Mouse (Mus musculus) adrenal gland, postnatal 25 days (tissue): Measurements from ENCODE around the gene Skint6. TPM values are rescaled to one million over a fixed set of nuclear protein-coding genes. Genes with fewer than 3 reads are reported as not detected.
"Not testable (repeated sequence)": the region's sequence is repeated elsewhere in the genome, so short reads cannot be mapped to it uniquely, and the experiment has no call there.

Experiments
- DNase-seq: peaks from one replicate; pipeline ENCODE4 v3.0.0; 2021; ENCODE audit warnings: mixed read lengths
- long read RNA-seq: library from polyadenylated mRNA; stranded (forward); transcript quantifications from one replicate; pipeline ENCODE4 v2.0.0, GENCODE M21; 2021
- total RNA-seq: library from RNA; stranded (reverse); gene quantifications from 2 replicates; pipeline ENCODE4 v1.2.3, GENCODE M21; 2021

Gene Skint6
- total RNA-seq = not detected in 2 replicates
- long read RNA-seq = 0 reads

DNA sequence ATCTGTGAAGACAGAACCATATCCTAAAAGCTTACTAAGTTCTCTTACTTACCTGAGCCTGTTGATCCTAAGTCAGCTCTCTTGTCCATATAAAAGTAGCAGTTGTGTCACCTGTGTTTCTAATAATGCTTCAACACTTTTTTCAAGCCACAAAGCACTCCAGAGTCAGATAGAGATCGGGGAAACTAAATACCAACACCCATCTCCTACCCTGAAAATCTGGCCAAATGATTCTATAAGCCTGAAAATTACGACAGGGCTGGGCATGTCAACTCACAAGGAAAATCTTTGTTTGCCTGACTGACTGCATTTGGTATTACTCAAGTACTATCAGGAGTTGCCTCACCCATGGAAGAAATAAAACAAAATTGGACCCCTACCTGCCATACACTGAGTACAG, at the start of gene Skint6:
TSS of gene Skint6 (minus strand) at position 101 of the 400 bp plus-strand sequence.
- no peak for DNase-seq

- DNase-seq = no peak
These were observed 34.1 kb upstream of the Skint6 start for GRCm38 (mm10) chr4:113320911-113321310.

DNA sequence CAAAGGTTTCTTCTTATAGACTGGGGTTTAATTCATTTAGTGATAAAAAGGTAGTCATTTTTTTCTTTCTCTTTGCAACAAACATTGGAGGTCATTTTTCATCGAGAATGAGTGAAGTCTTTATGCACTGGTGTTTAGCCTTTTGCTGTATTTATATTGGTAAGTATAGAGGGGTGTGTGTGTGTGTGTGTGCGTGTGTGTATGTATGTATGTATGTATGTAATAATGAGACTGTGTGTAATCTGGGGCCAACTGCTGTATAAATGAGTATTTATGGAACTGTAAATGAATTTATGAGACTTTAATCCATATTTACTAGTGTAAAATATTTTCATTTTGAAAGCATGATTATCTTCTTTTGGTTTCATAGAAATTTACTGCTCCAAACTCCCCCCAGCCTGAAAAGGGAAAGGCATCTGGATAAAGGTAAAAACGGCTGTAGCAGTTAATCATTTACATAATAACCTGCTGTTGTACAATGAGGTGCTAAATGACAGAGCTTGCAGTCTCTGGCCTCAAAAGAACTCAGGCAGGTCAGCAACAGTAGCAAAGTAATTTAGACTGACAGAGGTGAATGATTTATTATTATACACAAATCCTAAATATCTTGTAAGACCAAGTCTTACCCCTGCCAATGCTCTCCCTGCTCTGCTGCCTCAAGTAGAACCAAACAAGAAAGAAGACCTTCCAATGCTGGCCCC, 15.2 kb upstream of the Skint6 start:
- no peak for DNase-seq

DNA sequence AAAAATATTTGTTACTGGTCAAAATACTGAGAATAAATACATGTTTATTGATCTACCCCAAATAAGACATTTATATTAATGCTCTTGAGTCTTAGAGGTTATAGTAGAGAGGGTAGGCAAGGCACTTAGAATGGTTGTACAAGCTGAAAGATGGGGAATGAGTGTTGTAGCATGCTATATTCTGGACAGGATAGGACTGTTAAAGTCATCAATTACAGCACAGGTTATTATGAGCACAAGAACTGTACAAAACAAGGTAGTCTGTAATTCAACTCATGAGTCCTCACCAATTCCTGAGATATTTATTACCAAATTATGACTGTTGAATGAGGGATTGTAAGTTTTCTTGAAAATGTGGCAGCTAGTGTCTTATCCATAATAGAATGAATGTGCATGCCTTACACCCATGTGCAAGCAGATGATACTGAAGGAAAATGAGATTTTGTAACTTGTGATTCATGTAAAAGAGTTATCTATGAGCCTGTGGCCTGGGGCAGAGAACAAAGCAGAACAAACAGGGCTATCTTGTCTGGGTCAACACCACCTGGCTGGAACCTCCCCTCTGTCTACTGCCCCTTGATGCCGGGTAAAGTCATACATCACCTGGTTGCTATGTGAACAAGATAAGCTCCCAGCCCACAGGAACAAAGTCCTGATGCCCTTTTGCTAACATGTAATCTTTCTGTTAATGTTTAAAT, 23.3 kb downstream of the Skint6 start:
- no peak for DNase-seq

DNA sequence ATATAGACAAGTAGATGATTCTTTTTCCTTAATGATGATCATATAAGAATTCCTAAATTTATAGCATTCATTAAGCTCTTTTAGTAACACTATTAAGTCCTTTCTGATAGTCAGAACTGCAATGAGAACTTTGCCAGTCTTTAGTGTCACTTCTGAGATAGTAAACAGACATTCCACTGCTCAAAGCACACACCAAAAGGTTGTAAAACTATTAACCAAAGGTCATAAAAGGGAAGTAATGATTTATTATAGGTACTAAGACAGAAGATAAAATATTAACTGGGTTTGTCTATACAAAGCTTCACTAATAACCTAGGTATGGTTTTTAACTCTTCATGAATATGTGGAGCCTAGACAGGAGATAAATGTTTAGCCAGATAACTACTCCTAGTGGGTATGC, 41.0 kb downstream of the Skint6 start:
- no peak for DNase-seq

DNA sequence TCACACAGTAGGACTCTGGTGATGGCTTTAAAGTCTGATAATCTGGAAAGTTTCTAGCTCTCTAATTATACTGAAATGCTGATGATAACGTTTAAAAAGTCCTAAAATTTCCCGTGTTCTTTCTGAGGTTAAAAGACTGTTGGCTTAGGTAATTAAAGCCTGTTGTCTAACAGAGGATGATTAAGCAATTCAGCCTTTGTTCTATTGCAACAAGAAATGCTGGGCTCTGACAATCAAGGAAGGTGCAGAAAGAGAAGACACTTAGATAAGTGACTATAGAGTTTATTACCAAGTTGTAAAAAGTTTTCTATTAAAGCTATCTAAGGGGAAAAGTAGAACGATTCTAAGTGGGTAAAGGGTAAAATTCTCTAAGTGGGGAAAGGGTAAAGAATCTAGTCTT, 219.2 kb downstream of the Skint6 start:
- DNase-seq = no peak

GRCm38 (mm10) chr4:112979160-112979559, 307.6 kb downstream of the Skint6 start:
- not testable (repeated sequence) for DNase-seq

GRCm38 (mm10) chr4:112790646-112791045, 496.1 kb downstream of the Skint6 start:
- DNase-seq = no peak

DNA sequence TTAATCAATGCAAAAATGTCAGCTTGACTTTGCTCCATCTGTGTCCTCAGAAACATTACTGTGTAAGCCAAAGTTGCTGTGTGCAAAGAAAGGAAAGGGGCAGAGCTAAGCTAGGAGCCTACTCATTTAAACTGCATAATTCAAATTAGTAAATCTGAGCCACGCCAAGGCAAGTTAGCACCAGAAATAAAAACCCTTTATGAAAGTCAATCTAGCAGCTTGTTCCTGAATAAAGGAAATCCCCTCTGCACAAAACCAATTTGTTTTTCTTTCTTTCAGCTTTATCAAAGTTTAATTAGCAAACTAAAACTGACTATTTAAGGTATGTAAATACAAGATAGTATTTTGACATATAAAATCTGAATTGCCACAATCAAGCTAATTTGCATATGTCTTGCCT, 512.0 kb downstream of the Skint6 start, which contains the start of gene Skint10:
TSS of gene Skint10 (minus strand) at position 101 of the 400 bp plus-strand sequence.
- no peak for DNase-seq
